Mouse (Mus musculus) retina, adult 2 months (tissue): Measurements from ENCODE around the gene Rarres2.
A peak's percentile ranks its signal among the peaks of the same experiment; 100 is the strongest.
"Not testable (repeated sequence)": the region's sequence is repeated elsewhere in the genome, so short reads cannot be mapped to it uniquely, and the experiment has no call there.

ENCODE experiments used
- DNase-seq: peaks from one replicate; pipeline ENCODE4 v3.0.0-alpha.2; 2012; ENCODE audit warnings: low read depth, low spot score

The Rarres2 gene

DNA sequence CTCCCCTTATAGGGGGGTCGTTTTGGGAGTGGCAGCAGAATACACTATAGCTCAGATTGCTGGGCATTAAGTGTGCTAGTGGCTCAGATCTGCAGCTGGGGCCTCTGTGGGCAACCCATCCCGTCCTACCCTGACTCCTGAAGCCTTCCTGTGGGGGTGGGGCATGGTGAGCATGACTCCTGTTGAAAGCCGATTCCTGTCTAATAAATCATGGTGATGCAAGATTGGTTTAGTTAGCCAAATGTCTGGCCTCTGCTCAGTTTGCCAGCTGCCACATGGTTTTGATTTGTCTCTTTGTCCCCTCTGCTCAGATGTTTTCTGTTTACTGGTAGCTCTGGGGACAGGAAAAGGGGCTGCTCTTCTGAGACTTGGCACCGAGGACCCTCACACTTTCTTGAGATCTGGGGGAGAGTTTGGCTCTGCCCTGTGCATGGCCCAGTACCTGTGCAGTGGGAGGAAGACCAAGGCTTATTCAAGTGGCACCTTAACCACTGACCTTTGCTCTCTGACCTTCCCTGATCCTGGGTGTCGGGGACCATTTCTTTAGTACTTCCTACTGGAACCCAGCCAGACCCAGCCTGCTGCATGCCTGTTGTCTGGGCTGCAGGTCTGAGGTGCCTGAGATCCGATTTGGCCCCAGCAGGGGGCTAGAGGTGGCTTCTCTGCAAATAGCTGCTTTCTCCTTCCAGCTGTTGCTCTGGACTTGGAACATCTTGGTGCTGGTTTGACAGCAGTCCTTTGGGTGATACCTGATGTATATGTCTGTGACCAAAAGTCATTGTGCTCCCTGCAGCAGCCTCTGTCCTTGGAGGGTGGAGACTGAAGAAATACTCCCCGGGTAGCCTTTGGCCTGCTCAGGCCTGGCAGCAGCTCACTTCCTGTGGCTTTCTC is 30.8 kb downstream of the Rarres2 start:
- DNase-seq = no peak

GRCm38 (mm10) chr6:48540721-48541120 is 31.9 kb downstream of the Rarres2 start:
- no peak for DNase-seq

GRCm38 (mm10) chr6:48539860-48540259 is 32.7 kb downstream of the Rarres2 start:
- DNase-seq = no peak

GRCm38 (mm10) chr6:48538841-48539737 is 33.5 kb downstream of the Rarres2 start:
- DNase-seq = peak; percentile 67

DNA sequence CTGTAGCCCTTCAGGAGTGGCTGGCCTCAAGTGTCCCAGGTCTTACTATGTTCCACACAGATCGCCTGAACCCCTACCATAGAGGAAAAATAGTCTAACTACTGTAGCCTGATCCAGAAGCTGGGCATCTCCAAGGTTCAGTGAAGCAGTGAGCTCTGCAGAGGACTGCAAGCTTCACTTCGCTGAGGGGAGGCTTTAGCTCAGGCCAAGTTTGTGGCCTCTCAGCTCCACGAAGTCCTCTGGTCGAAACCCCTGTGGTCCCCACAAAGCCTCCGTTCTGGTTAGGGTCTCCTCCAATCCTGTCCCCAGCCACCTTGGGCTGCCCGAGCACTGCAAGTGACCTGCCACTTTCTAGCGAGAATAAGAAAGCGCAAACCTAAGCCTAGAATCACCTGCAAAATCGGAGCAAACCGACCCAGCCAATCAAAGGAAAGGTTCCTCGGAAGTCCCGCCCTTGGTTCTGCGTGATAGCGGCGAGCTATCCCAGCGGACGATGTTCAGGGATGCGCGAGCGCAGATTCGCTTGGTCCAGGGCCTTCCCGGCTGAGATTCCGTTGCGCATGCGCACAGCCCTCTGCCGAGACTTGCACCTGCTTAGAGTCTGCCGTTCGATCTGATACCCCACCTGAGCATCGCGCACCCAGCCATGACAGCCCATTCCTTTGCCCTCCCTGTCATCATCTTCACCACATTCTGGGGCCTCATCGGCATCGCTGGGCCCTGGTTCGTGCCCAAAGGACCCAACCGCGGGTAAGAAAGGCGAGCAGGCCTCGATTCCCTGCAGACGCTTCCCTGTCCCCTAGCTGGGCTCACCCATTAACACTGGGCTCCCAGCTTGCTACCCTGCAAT is 35.3 kb downstream of the Rarres2 start, which contains the start of gene Atp6v0e2:
Atp6v0e2 (plus strand) TSS at position 511 of the 850 bp plus-strand sequence.
- peak; percentile 92 for DNase-seq

DNA sequence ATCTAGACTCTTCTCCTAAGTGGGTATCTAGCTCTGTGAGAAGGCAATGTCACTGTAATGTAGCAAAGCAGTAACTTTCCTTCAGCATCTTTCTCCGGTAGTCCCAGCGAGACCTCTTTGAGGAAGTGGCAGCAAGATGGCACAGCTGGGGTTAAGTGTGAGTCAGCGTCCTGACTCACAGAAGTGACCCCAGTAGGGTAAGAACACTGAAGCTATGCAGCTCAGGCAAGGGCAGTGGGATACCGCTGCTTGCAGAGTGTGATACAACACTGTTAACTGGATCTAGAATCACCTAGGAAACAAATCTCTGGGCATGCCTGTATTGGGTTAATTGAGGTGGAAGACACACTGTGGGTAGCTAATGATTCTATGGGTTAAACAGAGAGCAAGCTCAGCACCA is 36.5 kb downstream of the Rarres2 start:
- no peak for DNase-seq

DNA sequence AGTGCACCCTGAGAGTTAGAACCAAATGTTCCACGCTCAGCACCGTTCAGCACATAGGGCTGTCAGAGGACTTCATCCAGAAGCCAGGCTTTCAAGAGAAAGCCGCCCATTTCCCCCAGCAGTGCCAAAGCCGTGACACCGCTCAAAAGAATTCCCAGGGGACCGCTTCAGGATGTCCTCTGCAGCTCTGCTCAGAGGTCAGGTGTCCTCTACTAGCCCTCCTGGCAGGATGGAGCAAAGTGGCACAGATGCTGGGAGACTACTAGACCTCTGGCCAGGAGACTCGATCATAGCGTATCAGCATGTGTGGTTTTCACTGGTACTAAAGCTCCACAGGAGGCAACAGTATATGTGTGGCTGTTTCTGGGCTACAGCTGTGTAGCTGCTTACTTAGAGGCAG is 37.7 kb downstream of the Rarres2 start:
- DNase-seq = no peak

DNA sequence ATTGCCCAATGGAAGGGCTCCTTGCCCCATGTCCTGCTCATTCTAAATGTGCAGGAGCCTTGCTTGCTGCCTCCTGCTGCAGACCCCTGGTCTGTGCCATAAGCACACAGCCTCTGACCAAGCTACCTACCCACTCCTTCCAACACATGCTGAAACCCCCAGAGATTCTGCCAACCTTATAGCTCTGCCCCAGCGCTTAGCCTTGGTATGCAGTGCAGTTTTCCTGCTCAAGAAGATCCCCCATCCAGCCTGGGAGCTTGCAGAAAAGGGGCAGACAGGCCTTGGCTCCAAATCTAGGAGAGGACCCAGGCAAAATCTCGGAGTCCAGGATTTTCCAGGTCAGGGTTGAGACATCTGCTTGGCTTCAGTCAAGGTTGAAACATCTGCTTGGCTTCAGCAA is 39.1 kb downstream of the Rarres2 start:
- DNase-seq = no peak

DNA sequence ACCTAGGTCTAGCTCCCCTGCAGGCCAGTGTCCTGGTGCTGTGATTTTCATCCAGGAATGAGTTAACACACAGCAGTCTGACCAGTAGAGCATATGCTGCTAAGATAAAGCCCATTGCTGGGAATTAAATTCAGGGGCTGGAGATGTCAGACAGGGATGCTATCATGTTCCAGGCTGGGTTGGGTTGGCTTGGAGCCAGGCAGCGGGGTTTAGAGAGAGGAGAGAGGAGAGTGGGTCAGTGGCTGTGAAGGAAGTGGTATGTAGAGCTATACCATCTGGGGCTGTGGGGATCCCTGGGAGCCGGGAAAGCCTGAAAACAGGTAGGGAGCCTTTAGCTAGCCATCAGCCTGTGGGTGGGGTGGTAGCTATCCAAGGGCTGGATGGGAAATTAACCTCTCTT is 41.7 kb downstream of the Rarres2 start:
- DNase-seq = no peak

DNA sequence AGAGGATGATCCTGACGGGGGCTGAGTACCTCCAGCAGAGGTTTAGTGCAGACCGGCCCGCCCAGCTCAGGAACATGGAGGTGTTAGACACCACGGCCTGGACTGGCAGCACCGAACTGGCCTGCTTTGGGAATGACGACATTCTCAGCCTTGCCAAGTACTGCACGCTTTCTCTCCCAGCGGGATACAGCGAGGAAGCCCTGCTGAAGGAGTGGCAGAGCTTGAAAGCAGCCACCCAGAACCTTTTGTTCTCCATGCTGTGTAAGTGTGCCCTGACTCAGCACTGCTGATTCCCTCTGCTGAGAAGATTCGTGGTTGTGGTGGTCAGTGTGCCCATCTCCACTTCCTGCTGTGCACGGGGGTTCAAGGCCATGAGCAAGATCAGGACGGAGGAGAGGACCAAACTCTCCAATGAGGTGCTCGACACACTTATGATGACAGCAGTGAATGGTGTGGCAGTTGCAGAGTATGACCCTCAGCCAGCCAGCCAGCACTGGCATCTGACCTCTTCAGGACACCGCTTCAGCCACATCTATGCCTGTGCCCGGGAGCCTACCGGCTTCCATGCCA is 42.6 kb downstream of the Rarres2 start:
- DNase-seq = no peak

DNA sequence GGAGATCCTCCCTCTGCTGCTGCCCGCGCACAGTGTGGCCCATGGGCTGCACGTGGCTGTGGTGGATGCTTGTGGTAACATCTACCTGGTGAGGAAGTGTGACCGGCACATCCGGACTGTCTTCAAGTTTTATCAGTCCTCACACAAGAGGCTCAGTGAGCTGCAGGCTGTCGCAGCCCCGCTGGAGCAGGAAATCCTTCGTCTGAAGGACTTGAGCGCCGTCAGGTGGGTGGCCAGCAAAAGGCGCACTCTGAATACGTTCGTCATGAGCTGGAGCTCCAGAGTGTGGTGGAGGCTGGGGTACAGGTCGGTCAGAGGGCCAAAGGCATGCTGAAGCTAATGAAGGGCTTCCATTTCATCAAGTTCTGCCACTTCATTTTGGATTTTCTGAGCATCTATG is 43.3 kb downstream of the Rarres2 start:
- DNase-seq = no peak

- DNase-seq = no peak
Measured at GRCm38 (mm10) chr6:48527901-48528300, 44.7 kb downstream of the Rarres2 start.

DNA sequence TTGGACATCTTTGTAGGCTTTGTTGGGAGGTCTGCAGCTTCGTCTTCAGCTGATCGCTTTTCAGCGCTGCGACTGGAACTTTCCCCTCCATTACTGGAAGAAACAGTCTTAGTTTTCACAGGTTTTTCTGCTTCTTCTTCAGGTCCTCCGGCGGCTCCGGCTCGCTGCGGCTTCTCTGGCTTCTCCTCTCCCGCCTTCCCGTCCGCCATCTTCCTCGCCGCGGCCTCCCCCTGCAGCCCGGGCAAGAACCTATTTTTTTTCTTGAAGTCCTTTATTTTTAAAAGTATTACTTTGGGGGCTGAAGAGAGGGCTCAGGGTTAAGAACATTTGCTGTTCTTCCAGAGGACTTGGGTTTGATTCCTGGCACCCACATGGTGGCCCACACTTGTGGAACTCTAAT is 47.7 kb downstream of the Rarres2 start:
- DNase-seq = not testable (repeated sequence)
